Mouse (Mus musculus) small intestine, adult 2 months (tissue): ENCODE measurements around the gene Ryr2. TPM values are rescaled to one million over a fixed set of nuclear protein-coding genes. Genes with fewer than 3 reads are reported as not detected.

Experiments
- H3K27ac ChIP-seq: fragments of 200-500 bp; 2 replicates; pipeline ENCODE4 v1.5.1; 2012; ENCODE audit warnings: low read depth, low read length, control low read depth, inconsistent platforms; ENCODE audit not compliant: insufficient read depth
- H3K27me3 ChIP-seq: fragments of 200-500 bp; 2 replicates; pipeline ENCODE4 v1.6.1; 2012; ENCODE audit warnings: mild to moderate bottlenecking, moderate library complexity, low read length, inconsistent platforms; ENCODE audit not compliant: control insufficient read depth, insufficient read depth
- H3K36me3 ChIP-seq: fragments of 200-500 bp; 2 replicates; pipeline ENCODE4 v1.6.1; 2012; ENCODE audit warnings: mild to moderate bottlenecking, low read length, control low read depth, inconsistent platforms; ENCODE audit not compliant: control insufficient read depth, insufficient read depth
- H3K4me1 ChIP-seq: fragments of 200-500 bp; 2 replicates; pipeline ENCODE4 v1.6.1; 2012; ENCODE audit warnings: low read length, inconsistent platforms, mixed read lengths; ENCODE audit not compliant: control insufficient read depth, insufficient read depth, insufficient read length
- H3K4me3 ChIP-seq: fragments of 200-500 bp; 2 replicates; pipeline ENCODE4 v1.5.1; 2012; ENCODE audit warnings: low read depth, mild to moderate bottlenecking, control low read depth, inconsistent platforms, low read length, moderate library complexity
- CTCF ChIP-seq: fragments of 200-500 bp; IDR thresholded peaks from 2 replicates; pipeline ENCODE4 v1.5.1; 2012; ENCODE audit warnings: low read depth, mild to moderate bottlenecking, control low read depth, inconsistent platforms, low read length, moderate library complexity, mixed read lengths; ENCODE audit not compliant: insufficient replicate concordance, insufficient read length; ENCODE audit errors: extremely low read depth
- POLR2A ChIP-seq: fragments of 200-500 bp; IDR thresholded peaks from 2 replicates; pipeline ENCODE4 v1.6.1; 2012; ENCODE audit warnings: low read depth, mild to moderate bottlenecking, control low read depth, inconsistent platforms, low read length, moderate library complexity
- WGBS: fragments of 180-500 bp; shearing (Covaris S2); methylation state at CpG from one replicate; pipeline ENCODE4 v1.1.7; 2018; 5-methylcytosine and 5-hydroxymethylcytosine counted together
- polyA plus RNA-seq: library from polyadenylated mRNA; depleted of rRNA; stranded (reverse); fragments of >200 nt; gene quantifications from 2 replicates; pipeline ENCODE4 v1.2.3, GENCODE M21; 2012

The Ryr2 gene
- polyA plus RNA-seq, 1 experiment: 0.37 TPM

DNA sequence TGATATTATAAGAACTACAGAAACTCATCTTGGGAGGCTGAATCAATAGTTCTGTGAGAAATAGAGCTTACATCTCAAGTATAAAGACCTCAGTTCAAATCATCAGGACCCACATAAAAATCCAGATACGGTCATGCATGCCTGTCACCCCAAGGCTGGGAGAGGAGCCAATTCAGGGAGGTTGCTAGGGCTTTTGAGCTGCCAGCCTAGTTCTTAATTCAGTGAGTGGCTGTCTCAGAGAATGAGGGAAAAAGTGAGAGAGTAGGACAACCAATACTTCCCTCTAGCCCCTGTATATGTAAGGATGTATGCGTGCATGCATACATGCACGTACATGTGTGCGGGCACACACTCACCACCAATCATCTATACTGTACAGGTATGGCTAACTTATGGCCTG lies 390.5 kb downstream of the Ryr2 start:
- TF ChIP-seq POLR2A (no peak), CTCF (no peak)
- 97% methylated on average over 4 of the region's 4 CpGs for WGBS
- Histone ChIP-seq H3K27me3 (no peaks in the 10 kb centered on the region), H3K27ac (no peak overlapping the region), H3K4me1 (no peaks in the 10 kb centered on the region), H3K4me3 (no peak overlapping the region), H3K36me3 (no peaks in the 10 kb centered on the region)

DNA sequence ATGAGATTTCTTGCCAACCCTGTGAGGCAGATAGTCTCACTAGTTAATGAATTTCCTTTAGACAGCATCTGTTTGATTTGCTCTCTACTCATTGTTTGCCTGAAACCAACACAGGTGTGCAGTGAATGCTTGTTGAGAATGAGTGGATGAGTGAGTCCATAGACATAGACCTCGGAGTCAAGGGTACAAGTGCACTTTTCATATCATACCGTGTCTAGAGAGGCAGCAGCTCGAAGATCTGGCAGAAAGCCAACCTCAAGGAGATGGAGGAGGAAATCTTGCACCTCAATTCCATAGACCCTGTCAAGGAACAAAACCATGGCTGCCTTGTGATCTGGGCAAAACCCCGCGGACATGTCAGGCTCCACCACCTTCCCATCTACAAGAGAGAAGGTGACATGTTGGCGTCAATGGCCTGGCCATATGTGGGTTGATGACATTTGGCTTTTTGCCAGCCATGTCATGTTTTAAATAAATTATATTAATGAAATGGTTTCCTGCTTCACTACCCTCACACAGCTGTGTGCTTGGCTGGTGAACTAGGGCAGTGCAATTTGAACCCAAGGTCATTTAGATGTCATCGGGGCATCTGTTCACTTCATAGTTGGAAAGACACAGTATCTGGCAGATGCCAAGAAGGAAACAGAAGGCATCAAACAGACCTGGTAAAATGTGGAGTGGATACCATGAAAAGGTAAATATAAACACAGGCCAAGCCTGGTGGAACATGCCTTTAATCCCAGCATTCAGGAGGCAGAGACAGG lies 396.9 kb downstream of the Ryr2 start:
- Histone ChIP-seq H3K27me3 (no peaks in the 10 kb centered on the region), H3K27ac (no peak overlapping the region), H3K4me3 (no peak overlapping the region), H3K36me3 (no peaks in the 10 kb centered on the region), H3K4me1 (no peaks in the 10 kb centered on the region)
- TF ChIP-seq CTCF (no peak), POLR2A (no peak)
- WGBS: 60% methylated on average over 7 of the region's 7 CpGs

DNA sequence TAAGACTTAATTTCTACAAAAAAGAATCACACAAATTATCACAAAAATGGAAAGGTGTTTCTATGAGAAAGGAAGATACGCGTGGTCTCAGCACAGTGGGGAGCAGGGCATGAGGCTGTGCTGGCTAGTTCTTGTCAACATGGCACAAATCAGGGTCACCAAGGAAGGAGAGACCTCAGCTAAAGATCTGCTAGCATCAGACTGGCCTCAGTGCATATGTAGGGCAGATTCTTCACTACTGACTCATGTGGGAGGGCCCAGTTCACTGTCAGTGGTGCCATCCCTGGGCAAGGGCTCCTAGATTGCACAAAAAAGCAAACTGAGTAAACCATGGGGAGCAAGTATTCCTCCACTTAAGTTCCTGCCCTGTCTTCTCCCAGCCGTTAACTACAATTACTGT lies 405.0 kb downstream of the Ryr2 start:
- H3K27ac ChIP-seq: no peak overlapping the region
- H3K4me3 ChIP-seq: no peak overlapping the region
- TF ChIP-seq CTCF: no peak
- no peak for TF ChIP-seq POLR2A
- 91% methylated on average over 3 of the region's 3 CpGs for WGBS
- no peaks in the 10 kb centered on the region for H3K4me1 ChIP-seq
- H3K27me3 ChIP-seq: no peaks in the 10 kb centered on the region
- no peaks in the 10 kb centered on the region for H3K36me3 ChIP-seq

DNA sequence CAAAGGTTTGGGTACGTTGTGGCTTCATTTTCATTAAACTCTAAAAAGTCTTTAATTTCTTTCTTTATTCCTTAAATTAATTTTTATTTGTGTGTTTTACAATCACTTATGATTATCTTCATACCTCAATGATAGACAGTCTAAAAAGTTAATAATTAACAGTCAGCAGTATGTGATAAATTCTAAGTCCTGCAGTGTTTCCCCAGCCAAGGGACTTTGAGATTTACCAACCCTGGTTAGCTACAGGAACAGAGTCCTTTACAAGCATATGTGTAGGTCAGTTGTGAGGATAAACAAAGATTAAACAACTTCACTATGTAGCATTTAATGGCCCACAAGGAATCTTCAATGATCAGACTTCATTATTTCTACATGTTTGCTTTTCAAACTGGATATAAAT lies 410.2 kb downstream of the Ryr2 start:
- H3K27ac ChIP-seq: no peak overlapping the region
- 78% methylated on average over 1 of the region's 1 CpGs for WGBS
- no peaks in the 10 kb centered on the region for H3K36me3 ChIP-seq
- no peak overlapping the region for H3K4me3 ChIP-seq
- H3K4me1 ChIP-seq: no peaks in the 10 kb centered on the region
- no peak for TF ChIP-seq CTCF
- no peak for TF ChIP-seq POLR2A
- no peaks in the 10 kb centered on the region for H3K27me3 ChIP-seq

DNA sequence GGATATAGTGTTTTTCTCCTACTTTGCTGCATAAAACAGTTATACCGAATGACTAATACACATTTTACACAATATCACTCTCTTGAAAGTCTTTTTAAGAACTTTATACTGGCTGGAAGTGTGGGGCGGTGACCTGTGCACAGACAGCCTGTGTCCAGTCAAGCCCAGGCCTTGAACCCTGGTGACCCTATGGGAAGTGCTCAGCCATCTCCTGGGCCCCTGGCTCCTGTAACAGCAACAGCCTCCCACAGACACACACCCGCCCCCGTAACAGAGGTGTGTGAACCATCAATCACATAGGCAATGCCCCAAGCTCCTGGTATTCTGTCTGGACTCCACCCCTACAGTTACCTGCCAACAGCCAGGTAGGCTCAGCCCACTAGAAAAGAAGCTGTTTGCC lies 424.9 kb downstream of the Ryr2 start:
- Histone ChIP-seq H3K4me3 (no peak overlapping the region), H3K36me3 (no peaks in the 10 kb centered on the region), H3K27me3 (no peaks in the 10 kb centered on the region), H3K27ac (no peak overlapping the region), H3K4me1 (no peaks in the 10 kb centered on the region)
- TF ChIP-seq POLR2A: no peak
- TF ChIP-seq CTCF: no peak
- WGBS: 73% methylated on average over 4 of the region's 4 CpGs

DNA sequence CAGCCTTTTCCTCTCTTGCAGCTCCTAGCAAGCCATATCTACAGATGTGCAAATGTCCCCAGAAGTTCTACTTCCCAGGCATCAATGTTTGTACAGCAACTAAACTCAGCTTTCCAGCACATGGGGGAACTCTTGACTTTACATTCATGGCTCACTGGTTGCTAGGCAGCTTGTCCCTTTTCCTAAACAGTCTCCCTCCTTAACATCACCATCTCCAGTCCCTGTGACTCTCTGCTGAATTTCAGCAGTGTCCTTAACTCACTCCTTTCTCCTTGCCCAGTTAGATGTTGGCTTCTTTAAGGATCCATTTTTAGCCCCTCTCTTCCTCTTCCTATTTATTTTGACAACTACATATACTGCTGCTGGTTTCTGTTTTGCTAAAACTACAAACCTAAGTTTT lies 443.9 kb downstream of the Ryr2 start:
- Histone ChIP-seq H3K27ac (no peak overlapping the region), H3K27me3 (no peaks in the 10 kb centered on the region), H3K36me3 (no peaks in the 10 kb centered on the region), H3K4me1 (no peaks in the 10 kb centered on the region), H3K4me3 (no peak overlapping the region)
- TF ChIP-seq CTCF (no peak), POLR2A (no peak)

DNA sequence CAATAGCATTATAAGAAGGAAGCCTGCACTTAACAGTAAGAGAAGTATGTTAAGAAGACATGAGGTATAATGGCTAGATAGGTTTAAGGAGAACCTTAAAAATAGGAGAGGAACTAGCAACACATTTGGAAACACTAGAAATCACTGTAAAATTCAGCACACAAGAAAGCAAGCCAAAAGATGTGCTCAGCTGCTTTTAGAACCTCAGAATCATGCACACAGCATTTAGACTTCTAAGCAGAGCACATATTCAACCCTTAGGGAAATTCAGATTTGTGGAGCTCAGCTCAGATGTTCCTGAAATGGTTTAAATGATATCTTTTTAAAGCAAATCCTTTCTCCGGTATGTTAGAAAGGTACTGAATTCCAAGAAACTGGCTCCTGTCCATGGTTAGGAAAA lies 461.9 kb downstream of the Ryr2 start:
- no peak for TF ChIP-seq CTCF
- no peak for TF ChIP-seq POLR2A
- WGBS: 94% methylated on average over 1 of the region's 1 CpGs
- H3K4me1 ChIP-seq: no peaks in the 10 kb centered on the region
- no peaks in the 10 kb centered on the region for H3K27me3 ChIP-seq
- H3K27ac ChIP-seq: no peak overlapping the region
- no peak overlapping the region for H3K4me3 ChIP-seq
- no peaks in the 10 kb centered on the region for H3K36me3 ChIP-seq
